Mouse (Mus musculus) forebrain, embryonic 11.5 days (tissue): ENCODE data around the gene Gnao1. TPM values are rescaled to one million over a fixed set of nuclear protein-coding genes. Genes with fewer than 3 reads are reported as not detected.
A peak's percentile ranks its signal among the peaks of the same experiment; 100 is the strongest.

Source experiments
- ATAC-seq: fragments of 200-750 bp; cut with Nextera tagmentation; replicated peaks from 2 replicates; pipeline ENCODE4 v1.8.0; 2017; ENCODE audit warnings: moderate TSS enrichment; ENCODE audit not compliant: low FRiP score
- DNase-seq: peaks from one replicate; pipeline ENCODE4 v3.0.0-alpha.2; 2017; ENCODE audit warnings: low spot score
- H3K27ac ChIP-seq: fragments of 300-500 bp; sonication (generic); 2 replicates; pipeline ENCODE4 v1.5.1; 2014; ENCODE audit warnings: low read depth, low read length
- H3K27me3 ChIP-seq: fragments of 300-500 bp; sonication (generic); 2 replicates; pipeline ENCODE4 v1.6.1; 2014; ENCODE audit warnings: mild to moderate bottlenecking, low read length, mixed read lengths; ENCODE audit not compliant: control insufficient read depth, insufficient read depth
- H3K36me3 ChIP-seq: fragments of 300-500 bp; sonication (generic); 2 replicates; pipeline ENCODE4 v1.6.1; 2014; ENCODE audit warnings: mild to moderate bottlenecking, low read length, moderate library complexity, mixed read lengths; ENCODE audit not compliant: control insufficient read depth, insufficient read depth
- H3K4me1 ChIP-seq: fragments of 300-500 bp; sonication (generic); replicated peaks from 2 replicates; pipeline ENCODE4 v1.6.1; 2014; ENCODE audit warnings: low read length, mixed read lengths; ENCODE audit not compliant: control insufficient read depth, insufficient read depth
- H3K4me2 ChIP-seq: fragments of 300-500 bp; sonication (generic); 2 replicates; pipeline ENCODE4 v1.6.1; 2014; ENCODE audit warnings: low read depth, mild to moderate bottlenecking, low read length, moderate library complexity, mixed read lengths; ENCODE audit not compliant: severe bottlenecking
- H3K4me3 ChIP-seq: fragments of 300-500 bp; sonication (generic); 2 replicates; pipeline ENCODE4 v1.5.1; 2014; ENCODE audit warnings: low read depth, low read length
- H3K9ac ChIP-seq: fragments of 300-500 bp; sonication (generic); 2 replicates; pipeline ENCODE4 v1.6.1; 2014; ENCODE audit warnings: low read length
- H3K9me3 ChIP-seq: fragments of 300-500 bp; sonication (generic); 2 replicates; pipeline ENCODE4 v1.6.1; 2016; ENCODE audit warnings: low read length, mixed read lengths; ENCODE audit not compliant: control insufficient read depth
- WGBS: fragments of 180-500 bp; shearing (Covaris S2); extraction: QIAGEN DNeasy Blood & Tissue Kit; methylation state at CpG from one replicate; pipeline ENCODE4 v1.1.7; 2014; 5-methylcytosine and 5-hydroxymethylcytosine counted together
- polyA plus RNA-seq: library from polyadenylated mRNA; unstranded; fragments of >200 nt; fragmentation: Nextera tagmentation; extraction: Ambion mirVana; gene quantifications from 2 replicates; pipeline ENCODE4 v1.2.1, GENCODE M21; 2014

Gene Gnao1
- polyA plus RNA-seq, 1 experiment from 2014 or later, result 45.5 TPM

- Histone ChIP-seq H3K9ac (no peak overlapping the region; the same call in 1 of the 2 replicates), H3K9me3 (no peaks in the 10 kb centered on the region), H3K36me3 (peaks cover 2% of the 10 kb centered on the region; the same call in 1 of the 2 replicates), H3K4me2 (no peak overlapping the region), H3K27ac (no peak overlapping the region; the same call in 1 of the 2 replicates), H3K4me1 (peaks cover 18% of the 10 kb centered on the region), H3K27me3 (no peaks in the 10 kb centered on the region), H3K4me3 (no peak overlapping the region)
- DNase-seq (no peak), ATAC-seq (no peak)
- 74% methylated on average over 7 of the region's 7 CpGs for WGBS
Observed at GRCm38 (mm10) chr8:93911715-93912555, 102.2 kb downstream of the Gnao1 start.

GRCm38 (mm10) chr8:93917859-93918421 is 108.2 kb downstream of the Gnao1 start:
- peaks cover 55% of the 10 kb centered on the region for H3K4me1 ChIP-seq
- H3K4me3 ChIP-seq, result no peak overlapping the region

GRCm38 (mm10) chr8:93918580-93918979 is 108.8 kb downstream of the Gnao1 start:
- ATAC-seq, result no peak
- peaks cover 55% of the 10 kb centered on the region for H3K4me1 ChIP-seq
- H3K9me3 ChIP-seq, result no peaks in the 10 kb centered on the region
- H3K27ac ChIP-seq, result peak overlapping the region; percentile 95
- H3K4me2 ChIP-seq, result no peak overlapping the region; the same call in 1 of the 2 replicates
- WGBS, result 68% methylated on average over 2 of the region's 2 CpGs
- no peaks in the 10 kb centered on the region for H3K36me3 ChIP-seq
- no peaks in the 10 kb centered on the region for H3K27me3 ChIP-seq
- peak overlapping the region; percentile 35; the same call in 1 of the 2 replicates for H3K9ac ChIP-seq
- DNase-seq, result no peak
- no peak overlapping the region for H3K4me3 ChIP-seq

More at GRCm38 (mm10) chr8:93917859-93918421, 108.2 kb downstream of the Gnao1 start:
- Histone ChIP-seq H3K36me3 (no peaks in the 10 kb centered on the region), H3K27ac (peak overlapping the region; percentile 95), H3K9ac (peak overlapping the region; percentile 27), H3K4me2 (peak overlapping the region; percentile 15; the same call in 1 of the 2 replicates), H3K27me3 (no peaks in the 10 kb centered on the region), H3K9me3 (no peaks in the 10 kb centered on the region)
- 8% methylated on average over 13 of the region's 13 CpGs for WGBS
- DNase-seq (peak; percentile 88), ATAC-seq (peak; percentile 91)

GRCm38 (mm10) chr8:93919422-93919821 is 109.7 kb downstream of the Gnao1 start:
- H3K36me3 ChIP-seq, result no peaks in the 10 kb centered on the region
- H3K4me3 ChIP-seq, result no peak overlapping the region
- H3K27ac ChIP-seq, result peak overlapping the region; percentile 95
- ATAC-seq (no peak), DNase-seq (no peak)
- H3K9ac ChIP-seq, result peak overlapping the region; percentile 35; the same call in 1 of the 2 replicates
- H3K9me3 ChIP-seq, result no peaks in the 10 kb centered on the region
- H3K4me1 ChIP-seq, result peaks cover 55% of the 10 kb centered on the region
- H3K27me3 ChIP-seq, result no peaks in the 10 kb centered on the region
- H3K4me2 ChIP-seq, result no peak overlapping the region
- WGBS, result 67% methylated on average over 3 of the region's 3 CpGs

- Histone ChIP-seq H3K27me3 (no peaks in the 10 kb centered on the region), H3K36me3 (no peaks in the 10 kb centered on the region), H3K27ac (peak overlapping the region; percentile 95), H3K4me1 (peaks cover 55% of the 10 kb centered on the region), H3K9ac (peak overlapping the region; percentile 35; the same call in 1 of the 2 replicates), H3K4me2 (no peak overlapping the region), H3K4me3 (no peak overlapping the region), H3K9me3 (no peaks in the 10 kb centered on the region)
- 34% methylated on average over 12 of the region's 12 CpGs for whole genome bisulfite sequencing
- DNase-seq (no peak), ATAC-seq (no peak)
Observed at GRCm38 (mm10) chr8:93919916-93920589, 110.3 kb downstream of the Gnao1 start.

- WGBS, result 73% methylated on average over 7 of the region's 7 CpGs
- DNase-seq (no peak), ATAC-seq (no peak)
- no peaks in the 10 kb centered on the region for H3K36me3 ChIP-seq
- no peak overlapping the region for H3K4me2 ChIP-seq
- H3K27me3 ChIP-seq, result no peaks in the 10 kb centered on the region
- H3K4me1 ChIP-seq, result peaks cover 60% of the 10 kb centered on the region
- H3K4me3 ChIP-seq, result no peak overlapping the region
- H3K27ac ChIP-seq, result peak overlapping the region; percentile 7; the same call in 1 of the 2 replicates
- H3K9me3 ChIP-seq, result no peaks in the 10 kb centered on the region
- peak overlapping the region; percentile 21; the same call in 1 of the 2 replicates for H3K9ac ChIP-seq
Observed at GRCm38 (mm10) chr8:93920590-93920948, 110.8 kb downstream of the Gnao1 start.

- H3K4me3 ChIP-seq, result no peak overlapping the region
- no peak overlapping the region for H3K4me2 ChIP-seq
- no peaks in the 10 kb centered on the region for H3K36me3 ChIP-seq
- H3K4me1 ChIP-seq, result peaks cover 42% of the 10 kb centered on the region
- 86% methylated on average over 7 of the region's 7 CpGs for WGBS
- no peaks in the 10 kb centered on the region for H3K27me3 ChIP-seq
- DNase-seq (no peak), ATAC-seq (no peak)
- H3K9ac ChIP-seq, result no peak overlapping the region
- no peak overlapping the region for H3K27ac ChIP-seq
- no peaks in the 10 kb centered on the region for H3K9me3 ChIP-seq
Observed at GRCm38 (mm10) chr8:93923897-93924334, 114.2 kb downstream of the Gnao1 start.

- Histone ChIP-seq H3K4me1 (peaks cover 27% of the 10 kb centered on the region), H3K4me2 (no peak overlapping the region), H3K36me3 (no peaks in the 10 kb centered on the region), H3K9me3 (no peaks in the 10 kb centered on the region), H3K4me3 (no peak overlapping the region), H3K27me3 (no peaks in the 10 kb centered on the region), H3K9ac (no peak overlapping the region), H3K27ac (peak overlapping the region; percentile 37; the same call in 1 of the 2 replicates)
- DNase-seq (no peak), ATAC-seq (peak; percentile 67)
- WGBS, result 8% methylated on average over 3 of the region's 3 CpGs
Observed at GRCm38 (mm10) chr8:93925513-93925912, 115.7 kb downstream of the Gnao1 start.
